Mouse (Mus musculus) MEL (cell line): ENCODE data around the gene Ccdc85c. TPM values are rescaled to one million over a fixed set of nuclear protein-coding genes. Genes with fewer than 3 reads are reported as not detected.

Experiments used
- DNase-seq: peaks from one replicate; pipeline ENCODE4 v3.0.0; 2011; ENCODE audit warnings: low read depth, low spot score
- H3K27ac ChIP-seq: 2 replicates; pipeline ENCODE4 v1.5.1; 2012; ENCODE audit warnings: low read depth, mild to moderate bottlenecking, control low read depth, low read length, moderate library complexity; ENCODE audit not compliant: control insufficient read depth
- H3K27me3 ChIP-seq, 2 experiments: fragments of 150-350 bp in 1 of 2; sonication (generic) in 1 of 2; 2 replicates each; pipeline ENCODE4 v1.6.1; 2012; ENCODE audit warnings: low read length in 2 of 2, mild to moderate bottlenecking in 2 of 2, improper control_type of control experiment in 1 of 2, moderate library complexity in 1 of 2; ENCODE audit not compliant: insufficient read depth in 2 of 2, control insufficient read depth in 1 of 2
- H3K36me3 ChIP-seq, 2 experiments: 2 replicates each; pipeline ENCODE4 v1.6.1; 2012 to 2014; ENCODE audit warnings: low read length in 2 of 2, improper control_type of control experiment in 1 of 2, inconsistent platforms in 1 of 2, mild to moderate bottlenecking in 1 of 2; ENCODE audit not compliant: insufficient read depth in 2 of 2, control insufficient read depth in 1 of 2
- H3K4me1 ChIP-seq, 2 experiments: fragments of 150-350 bp in 1 of 2; sonication (generic) in 1 of 2; 2 replicates each; pipeline ENCODE4 v1.6.1; 2012; ENCODE audit warnings: low read length in 2 of 2, improper control_type of control experiment in 1 of 2, mild to moderate bottlenecking in 1 of 2; ENCODE audit not compliant: insufficient read depth in 2 of 2, control insufficient read depth in 1 of 2
- H3K4me3 ChIP-seq, 2 experiments: fragments of 150-350 bp in 1 of 2; sonication (generic) in 1 of 2; 2 replicates each; pipeline ENCODE4 v1.5.1; 2012; ENCODE audit warnings: low read depth in 2 of 2, low read length in 2 of 2, mild to moderate bottlenecking in 2 of 2, moderate library complexity in 2 of 2, control low read depth in 1 of 2, improper control_type of control experiment in 1 of 2; ENCODE audit not compliant: control insufficient read depth in 1 of 2, insufficient read depth in 1 of 2
- H3K79me2 ChIP-seq: 2 replicates; pipeline ENCODE4 v1.6.1; 2012; ENCODE audit warnings: mild to moderate bottlenecking, low read length, moderate library complexity; ENCODE audit not compliant: control insufficient read depth, poor library complexity, insufficient read depth
- H3K9ac ChIP-seq: 2 replicates; pipeline ENCODE4 v1.6.1; 2012; ENCODE audit warnings: low read depth, mild to moderate bottlenecking, control low read depth, low read length, moderate library complexity; ENCODE audit not compliant: control insufficient read depth, poor library complexity, severe bottlenecking
- H3K9me3 ChIP-seq: fragments of 150-350 bp; sonication (generic); replicated peaks from 2 replicates; pipeline ENCODE4 v1.6.1; 2012; ENCODE audit warnings: mild to moderate bottlenecking, low read length, improper control_type of control experiment, moderate library complexity; ENCODE audit not compliant: insufficient read depth
- BHLHE40 ChIP-seq: IDR thresholded peaks from 2 replicates; pipeline ENCODE4 v1.6.1; 2012; ENCODE audit warnings: low read depth, mild to moderate bottlenecking, inconsistent platforms, low read length, improper control_type of control experiment, borderline replicate concordance
- CHD1 ChIP-seq: IDR thresholded peaks from 2 replicates; pipeline ENCODE4 v1.6.1; 2012; ENCODE audit warnings: low read depth, mild to moderate bottlenecking, inconsistent platforms, low read length, improper control_type of control experiment
- CHD2 ChIP-seq: IDR thresholded peaks from 2 replicates; pipeline ENCODE4 v1.6.1; 2011; ENCODE audit warnings: low read length, improper control_type of control experiment
- CTCF ChIP-seq, 3 experiments: IDR thresholded peaks in 2 of 3; conservative IDR thresholded peaks in 1 of 3; 2 replicates each; pipeline ENCODE4 v1.5.1; 2011 to 2012; ENCODE audit warnings: low read length in 3 of 3, low read depth in 2 of 3, mild to moderate bottlenecking in 2 of 3, improper control_type of control experiment in 1 of 3, inconsistent platforms in 1 of 3, mixed read lengths in 1 of 3, moderate library complexity in 1 of 3; ENCODE audit not compliant: control insufficient read depth in 1 of 3, insufficient read depth in 1 of 3, poor library complexity in 1 of 3, severe bottlenecking in 1 of 3
- E2F4 ChIP-seq: IDR thresholded peaks from 2 replicates; pipeline ENCODE4 v1.6.1; 2011; ENCODE audit warnings: low read depth, low read length, improper control_type of control experiment, borderline replicate concordance
- EP300 ChIP-seq, 2 experiments: IDR thresholded peaks; 2 replicates each; pipeline ENCODE4 v1.6.1; 2011; ENCODE audit warnings: improper control_type of control experiment in 2 of 2, low read length in 2 of 2, low read depth in 1 of 2, mild to moderate bottlenecking in 1 of 2
- GABPA ChIP-seq: IDR thresholded peaks from 2 replicates; pipeline ENCODE4 v1.6.1; 2012; ENCODE audit warnings: low read depth, mild to moderate bottlenecking, inconsistent platforms, low read length, improper control_type of control experiment, moderate library complexity
- HCFC1 ChIP-seq: IDR thresholded peaks from 2 replicates; pipeline ENCODE4 v1.6.1; 2012; ENCODE audit warnings: low read depth, mild to moderate bottlenecking, inconsistent platforms, low read length, improper control_type of control experiment, moderate library complexity
- KAT2A ChIP-seq: conservative IDR thresholded peaks from 2 replicates; pipeline ENCODE4 v1.6.1; 2012; ENCODE audit warnings: low read depth, low read length, improper control_type of control experiment, inconsistent platforms
- MAFK ChIP-seq: IDR thresholded peaks from 2 replicates; pipeline ENCODE4 v1.6.1; 2011; ENCODE audit warnings: low read depth, mild to moderate bottlenecking, low read length, improper control_type of control experiment, borderline replicate concordance
- MAX ChIP-seq: IDR thresholded peaks from 2 replicates; pipeline ENCODE4 v1.6.1; 2011; ENCODE audit warnings: low read length, improper control_type of control experiment
- MAZ ChIP-seq: IDR thresholded peaks from 2 replicates; pipeline ENCODE4 v1.6.1; 2012; ENCODE audit warnings: low read depth, mild to moderate bottlenecking, inconsistent platforms, low read length, improper control_type of control experiment
- MEF2A ChIP-seq: IDR thresholded peaks from 2 replicates; pipeline ENCODE4 v1.6.1; 2014; ENCODE audit warnings: low read depth, mild to moderate bottlenecking, inconsistent platforms, low read length, improper control_type of control experiment; ENCODE audit not compliant: poor library complexity, insufficient replicate concordance, severe bottlenecking; ENCODE audit errors: extremely low read depth
- MXI1 ChIP-seq: IDR thresholded peaks from 2 replicates; pipeline ENCODE4 v1.6.1; 2011; ENCODE audit warnings: mild to moderate bottlenecking, low read depth, low read length, improper control_type of control experiment
- MYB ChIP-seq: IDR thresholded peaks from 2 replicates; pipeline ENCODE4 v1.6.1; 2011; ENCODE audit warnings: mild to moderate bottlenecking, low read depth, low read length, improper control_type of control experiment
- MYC ChIP-seq: IDR thresholded peaks from 2 replicates; pipeline ENCODE4 v1.6.1; 2011; ENCODE audit warnings: low read depth, mild to moderate bottlenecking, low read length, improper control_type of control experiment, moderate library complexity
- NELFE ChIP-seq: IDR thresholded peaks from 2 replicates; pipeline ENCODE4 v1.6.1; 2011; ENCODE audit warnings: low read depth, low read length, improper control_type of control experiment
- POLR2A ChIP-seq, 2 experiments: IDR thresholded peaks; 2 replicates each; pipeline ENCODE4 v1.6.1; 2011 to 2012; ENCODE audit warnings: low read length in 2 of 2, mild to moderate bottlenecking in 2 of 2, control low read depth in 1 of 2, improper control_type of control experiment in 1 of 2, low read depth in 1 of 2, moderate library complexity in 1 of 2; ENCODE audit not compliant: control insufficient read depth in 1 of 2, insufficient read depth in 1 of 2, poor library complexity in 1 of 2
- POLR2AphosphoS2 ChIP-seq: IDR thresholded peaks from 2 replicates; pipeline ENCODE4 v1.6.1; 2011; ENCODE audit warnings: low read length, improper control_type of control experiment
- POLR2AphosphoS5 ChIP-seq: IDR thresholded peaks from 2 replicates; pipeline ENCODE4 v1.6.1; 2012; ENCODE audit warnings: low read depth, borderline replicate concordance, mild to moderate bottlenecking, inconsistent platforms, low read length, moderate library complexity, mixed read lengths
- RAD21 ChIP-seq: IDR thresholded peaks from 2 replicates; pipeline ENCODE4 v1.6.1; 2011; ENCODE audit warnings: mild to moderate bottlenecking, low read depth, low read length, improper control_type of control experiment
- RCOR1 ChIP-seq: IDR thresholded peaks from 2 replicates; pipeline ENCODE4 v1.6.1; 2012; ENCODE audit warnings: low read depth, mild to moderate bottlenecking, inconsistent platforms, low read length, improper control_type of control experiment
- SIN3A ChIP-seq: IDR thresholded peaks from 2 replicates; pipeline ENCODE4 v1.6.1; 2012; ENCODE audit warnings: low read length, improper control_type of control experiment, inconsistent platforms
- SMC3 ChIP-seq: IDR thresholded peaks from 2 replicates; pipeline ENCODE4 v1.6.1; 2011; ENCODE audit warnings: low read depth, low read length, improper control_type of control experiment
- TAL1 ChIP-seq: IDR thresholded peaks from 2 replicates; pipeline ENCODE4 v1.6.1; 2012; ENCODE audit warnings: mild to moderate bottlenecking, inconsistent platforms, low read length, moderate library complexity, mixed read lengths
- TBP ChIP-seq: IDR thresholded peaks from 2 replicates; pipeline ENCODE4 v1.8.0; 2011; ENCODE audit warnings: low read depth, low read length, improper control_type of control experiment
- TCF12 ChIP-seq: IDR thresholded peaks from 2 replicates; pipeline ENCODE4 v1.6.1; 2014; ENCODE audit warnings: low read depth, mild to moderate bottlenecking, inconsistent platforms, low read length, improper control_type of control experiment, moderate library complexity
- ZMIZ1 ChIP-seq: IDR thresholded peaks from 2 replicates; pipeline ENCODE4 v1.6.1; 2012; ENCODE audit warnings: low read depth, mild to moderate bottlenecking, inconsistent platforms, low read length, improper control_type of control experiment, moderate library complexity
- polyA plus RNA-seq, 2 experiments: library from polyadenylated mRNA; stranded (reverse) in 1 of 2; unstranded in 1 of 2; fragments of >175 nt in 1 of 2; fragments of >200 nt in 1 of 2; gene quantifications; 2 replicates each; pipeline versions ENCODE4 v1.2.1 to v1.2.4; 2012; ENCODE audit warnings: low replicate concordance in 2 of 2, low read depth in 1 of 2; ENCODE audit not compliant: insufficient read length in 2 of 2, insufficient read depth in 1 of 2, missing spikeins in 1 of 2
- total RNA-seq: library from RNA; depleted of rRNA; stranded (reverse); fragments of 300-350 nt; gene quantifications from 2 replicates; pipeline ENCODE4 v1.2.3, GENCODE M21; 2012

Gene Ccdc85c
- total and polyA plus RNA-seq, 3 experiments: 19.8 to 24.8 TPM; not detected in 1

GRCm38 (mm10) chr12:108181716-108182115, 93.5 kb downstream of the Ccdc85c start:
- Histone ChIP-seq H3K79me2 (peaks cover 37% of the 10 kb centered on the region), H3K27me3 (no peaks in the 10 kb centered on the region), H3K9ac (no peak overlapping the region), H3K4me3 (no peak overlapping the region), H3K4me1 (peaks cover 3 to 4% of the 10 kb centered on the region in 2 experiments; a peak in 1 of 4 replicates), H3K27ac (no peak overlapping the region), H3K36me3 (peaks cover 14 to 21% of the 10 kb centered on the region in 2 experiments), H3K9me3 (no peaks in the 10 kb centered on the region)
- TF ChIP-seq MAX (no peak), MYC (no peak), E2F4 (no peak), GABPA (no peak), SMC3 (no peak), HCFC1 (no peak), CTCF (IDR thresholded peaks at IDR 0.05 in 2 of 3, conservative IDR thresholded peaks at IDR 0.05 in 1 of 3; ENCODE audit: control insufficient read depth in 1 of 3, insufficient read depth in 1 of 3, low read depth in 2 of 3, low read length in 3 of 3, poor library complexity in 1 of 3, severe bottlenecking in 1 of 3) (no peak), RAD21 (no peak), SIN3A (no peak), BHLHE40 (no peak), MXI1 (no peak), NELFE (no peak), MEF2A (no peak), MAFK (no peak), TCF12 (no peak), EP300 (IDR thresholded peaks at IDR 0.05; ENCODE audit: low read depth in 1 of 2, low read length in 2 of 2) (no peak), CHD2 (no peak)
- no peak for DNase-seq

GRCm38 (mm10) chr12:108179321-108180266, 95.6 kb downstream of the Ccdc85c start, which contains the start of gene Ccnk:
Ccnk (plus strand) TSS chr12:108179579.
- peaks cover 48% of the 10 kb centered on the region for H3K79me2 ChIP-seq
- peak; percentile 98 for DNase-seq
- peak within 1 kb of the TSS; percentile 59 for H3K27ac ChIP-seq
- H3K9me3 ChIP-seq: no peaks in the 10 kb centered on the region
- no peaks in the 10 kb centered on the region for H3K27me3 ChIP-seq
- H3K4me1 ChIP-seq: peaks cover 6 to 7% of the 10 kb centered on the region in 2 experiments; a peak in 2 of 4 replicates
- peak within 1 kb of the TSS; percentile 92 for H3K9ac ChIP-seq
- H3K36me3 ChIP-seq: peaks cover 9 to 27% of the 10 kb centered on the region in 2 experiments
- peak within 1 kb of the TSS; percentile 98 to 99 for H3K4me3 ChIP-seq
- TF ChIP-seq TBP (peak; percentile 94), MYB (peak; percentile 79), HCFC1 (peak; percentile 91), RAD21 (no peak), ZMIZ1 (no peak), POLR2AphosphoS5 (no peak), EP300 (IDR thresholded peaks at IDR 0.05; ENCODE audit: low read depth in 1 of 2, low read length in 2 of 2) (0 out of 4 replicates have a peak, but pooled peaks of 1 of the 2 experiments have one; percentile 28), RCOR1 (no peak), TCF12 (no peak; the same call in none of the 2 replicates), POLR2AphosphoS2 (peak; percentile 75), CHD1 (no peak), TAL1 (no peak), MXI1 (peak; percentile 81), MAZ (peak; percentile 33; the same call in 1 of the 2 replicates), KAT2A (peak; percentile 61), CHD2 (peak; percentile 53), POLR2A (IDR thresholded peaks at IDR 0.05; ENCODE audit: control insufficient read depth in 1 of 2, insufficient read depth in 1 of 2, low read depth in 1 of 2, low read length in 2 of 2, poor library complexity in 1 of 2) (peak; percentile 60 to 84), MAX (no peak), MAFK (no peak), BHLHE40 (peak; percentile 47; the same call in 1 of the 2 replicates), NELFE (peak; percentile 78)
